Mouse (Mus musculus) heart, embryonic 14.5 days (tissue): ENCODE results near the gene Asb5. TPM values are rescaled to one million over a fixed set of nuclear protein-coding genes. Genes with fewer than 3 reads are reported as not detected.

ENCODE experiments used
- ATAC-seq: fragments of 200-750 bp; cut with Nextera tagmentation; 2 replicates; pipeline ENCODE4 v1.8.0; 2017; ENCODE audit warnings: low read depth, moderate TSS enrichment; ENCODE audit not compliant: insufficient number of reproducible peaks, insufficient read depth, low FRiP score
- H3K27ac ChIP-seq, 2 experiments: fragments of 200-500 bp in 1 of 2; fragments of 300-500 bp in 1 of 2; sonication (generic) in 1 of 2; replicated peaks in 1 of 2; 2 replicates each; pipeline ENCODE4 v1.5.1; 2012 to 2014; ENCODE audit warnings: low read depth in 2 of 2, low read length in 2 of 2, control low read depth in 1 of 2, mild to moderate bottlenecking in 1 of 2, mixed read lengths in 1 of 2; ENCODE audit not compliant: control insufficient read depth in 1 of 2, insufficient read depth in 1 of 2
- H3K27me3 ChIP-seq: fragments of 300-500 bp; sonication (generic); 2 replicates; pipeline ENCODE4 v1.6.1; 2014; ENCODE audit warnings: mild to moderate bottlenecking, low read length, control low read depth; ENCODE audit not compliant: control insufficient read depth, insufficient read depth
- H3K36me3 ChIP-seq: fragments of 300-500 bp; sonication (generic); 2 replicates; pipeline ENCODE4 v1.6.1; 2014; ENCODE audit warnings: mild to moderate bottlenecking, control low read depth, low read length, mixed read lengths; ENCODE audit not compliant: control insufficient read depth, insufficient read depth
- H3K4me1 ChIP-seq, 2 experiments: fragments of 200-500 bp in 1 of 2; fragments of 300-500 bp in 1 of 2; sonication (generic) in 1 of 2; 2 replicates each; pipeline ENCODE4 v1.6.1; 2012 to 2014; ENCODE audit warnings: low read length in 2 of 2, control low read depth in 1 of 2, mixed read lengths in 1 of 2; ENCODE audit not compliant: control insufficient read depth in 2 of 2, insufficient read depth in 2 of 2
- H3K4me2 ChIP-seq: fragments of 300-500 bp; sonication (generic); 2 replicates; pipeline ENCODE4 v1.6.1; 2014; ENCODE audit warnings: mild to moderate bottlenecking, low read length
- H3K4me3 ChIP-seq, 2 experiments: fragments of 200-500 bp in 1 of 2; fragments of 300-500 bp in 1 of 2; sonication (generic) in 1 of 2; 2 replicates each; pipeline ENCODE4 v1.5.1; 2012 to 2014; ENCODE audit warnings: low read length in 2 of 2, mild to moderate bottlenecking in 2 of 2, control low read depth in 1 of 2, low read depth in 1 of 2, moderate library complexity in 1 of 2; ENCODE audit not compliant: control insufficient read depth in 1 of 2, insufficient read depth in 1 of 2
- H3K9ac ChIP-seq: fragments of 300-500 bp; sonication (generic); 2 replicates; pipeline ENCODE4 v1.6.1; 2014; ENCODE audit warnings: mild to moderate bottlenecking, low read length
- H3K9me3 ChIP-seq: fragments of 300-500 bp; sonication (generic); 2 replicates; pipeline ENCODE4 v1.6.1; 2016; ENCODE audit warnings: low read length, control low read depth; ENCODE audit not compliant: control insufficient read depth
- WGBS: fragments of 180-500 bp; shearing (Covaris S2); extraction: QIAGEN DNeasy Blood & Tissue Kit; methylation state at CpG from one replicate; pipeline ENCODE4 v1.1.7; 2014; 5-methylcytosine and 5-hydroxymethylcytosine counted together
- polyA plus RNA-seq: library from polyadenylated mRNA; unstranded; fragments of >200 nt; fragmentation: Nextera tagmentation; extraction: Ambion mirVana; gene quantifications from 2 replicates; pipeline ENCODE4 v1.2.1, GENCODE M21; 2014

Asb5 gene
- 5.8 and 6.9 TPM in 2 replicates for polyA plus RNA-seq

DNA sequence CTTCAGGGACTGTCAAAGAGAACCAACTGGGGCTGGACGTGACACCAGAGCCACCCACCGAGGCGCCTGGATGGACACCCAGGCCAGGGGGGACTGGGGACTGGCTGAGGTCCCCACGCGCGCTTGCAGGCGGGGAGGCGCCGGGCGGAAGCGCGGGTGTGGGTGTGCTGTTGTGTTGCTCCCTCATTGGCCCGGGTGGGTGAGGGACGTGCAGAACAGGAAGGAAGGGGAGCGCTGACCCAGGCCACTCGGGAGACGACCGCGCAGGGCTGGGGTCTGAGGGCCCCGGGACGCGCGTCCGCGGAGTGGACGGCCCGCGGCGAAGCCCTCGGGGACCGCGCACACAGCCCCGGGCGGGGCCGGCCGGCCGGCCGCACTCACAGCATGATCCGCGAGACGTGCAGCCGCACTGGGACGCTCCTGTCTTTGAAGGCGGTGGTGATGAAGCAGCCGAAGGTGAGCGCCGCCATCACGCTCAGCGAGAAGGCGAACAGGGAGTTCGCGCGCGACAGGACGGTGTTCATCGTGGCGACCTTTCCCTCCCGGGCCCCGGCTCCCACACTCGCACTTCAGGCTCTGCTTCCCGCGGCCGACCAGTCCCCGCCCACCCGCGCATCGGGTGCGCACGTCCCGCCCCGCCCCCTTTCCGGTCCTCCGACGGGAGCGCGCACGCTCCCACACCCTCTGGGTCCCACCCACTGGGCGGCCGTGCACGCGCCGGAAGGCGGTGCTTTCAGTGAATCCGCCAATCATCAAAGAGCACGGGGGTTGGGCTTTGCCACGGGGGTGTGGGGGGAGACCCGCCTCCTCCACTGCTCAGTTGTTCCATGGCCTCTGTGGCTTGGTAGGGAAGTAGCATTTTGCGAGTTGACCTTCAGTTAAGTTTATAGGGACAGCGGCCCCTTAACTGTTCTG lies at the start of gene Asb5, which contains the start of gene Spcs3:
Asb5 (plus strand) TSS at position 199 of the 915 bp plus-strand sequence.
Spcs3 (minus strand) TSS at position 617 of the 915 bp plus-strand sequence.
- H3K27me3 ChIP-seq = no peaks in the 10 kb centered on the region
- H3K9me3 ChIP-seq = no peaks in the 10 kb centered on the region
- peak within 1 kb of the TSS; percentile 93 to 97 for H3K4me3 ChIP-seq
- WGBS = under 1% methylated on average over 83 of the region's 89 CpGs
- H3K36me3 ChIP-seq = peaks cover 18% of the 10 kb centered on the region
- peak within 1 kb of the TSS; percentile 69 for H3K4me2 ChIP-seq
- H3K4me1 ChIP-seq = peaks cover 0 to 9% of the 10 kb centered on the region in 2 experiments; a peak in 2 of 4 replicates
- H3K27ac ChIP-seq = peak within 1 kb of the TSS; percentile 88 to 90
- ATAC-seq = peak; percentile 97
- peak within 1 kb of the TSS; percentile 92 for H3K9ac ChIP-seq

DNA sequence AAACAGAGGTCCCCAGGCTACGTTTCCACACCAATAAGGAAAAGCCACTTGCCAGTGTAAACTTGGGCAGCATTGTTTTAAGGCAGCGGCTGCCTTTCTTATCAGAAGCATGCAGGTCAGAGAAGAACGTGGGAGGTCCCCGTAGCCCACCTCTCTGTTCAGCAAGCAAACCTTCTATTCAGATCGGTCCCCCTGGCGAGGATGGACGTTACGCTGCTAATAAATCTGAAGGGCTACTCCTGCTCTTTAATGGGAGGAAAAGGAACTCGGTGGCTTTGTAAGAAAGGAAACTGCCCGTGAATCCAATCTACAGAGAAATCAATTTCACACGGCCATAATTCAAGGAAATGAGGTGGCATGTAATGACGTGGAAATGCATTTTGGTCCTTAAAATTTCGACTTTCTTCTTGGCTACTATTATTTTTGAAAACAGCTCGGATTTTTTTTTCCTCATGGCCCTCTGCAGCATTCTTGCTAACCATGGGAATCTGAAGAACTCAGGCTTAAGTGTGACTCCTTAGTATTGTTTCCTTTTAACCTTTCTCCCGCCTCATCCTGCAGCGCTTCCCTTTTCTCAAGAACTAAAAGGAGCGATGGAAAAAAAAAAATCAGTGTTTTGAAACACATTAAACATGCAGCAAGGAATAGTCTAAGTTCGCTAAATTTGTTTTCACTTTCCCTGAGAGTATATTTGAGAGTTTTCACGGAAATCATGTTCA lies 42.7 kb upstream of the Asb5 start:
- Histone ChIP-seq H3K4me1 (no peaks in the 10 kb centered on the region), H3K9me3 (no peaks in the 10 kb centered on the region), H3K27ac (peak overlapping the region; percentile 16 to 49; a peak in 2 of 4 replicates), H3K27me3 (no peaks in the 10 kb centered on the region), H3K4me3 (peak overlapping the region; percentile 28 to 37), H3K9ac (0 out of 2 replicates have a peak overlapping the region, but pooled peaks have one; percentile 18), H3K36me3 (no peaks in the 10 kb centered on the region), H3K4me2 (peak overlapping the region; percentile 54)
- no peak; the same call in 1 of the 2 replicates for ATAC-seq
- 36% methylated on average over 19 of the region's 19 CpGs for WGBS

DNA sequence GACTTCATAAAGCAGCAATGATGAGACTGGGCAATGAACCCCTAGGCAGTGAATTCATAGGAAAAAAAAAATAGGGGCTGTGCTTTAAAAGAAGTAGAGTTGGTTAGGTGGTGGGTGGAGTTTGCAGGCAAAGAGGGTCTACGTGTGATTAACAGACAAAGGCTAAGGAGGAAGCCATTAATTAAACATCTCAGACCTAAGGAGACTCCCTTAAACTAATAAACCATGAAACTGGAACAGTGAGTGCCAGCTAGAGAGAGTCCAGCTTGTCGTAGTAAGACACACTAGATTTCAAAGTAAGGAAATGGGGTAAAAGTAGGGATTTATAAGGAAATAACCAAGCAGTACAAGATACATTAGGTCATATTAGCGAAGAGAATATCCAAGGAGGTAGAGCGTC lies 40.9 kb upstream of the Asb5 start:
- no peaks in the 10 kb centered on the region for H3K4me1 ChIP-seq
- no peak overlapping the region for H3K4me2 ChIP-seq
- H3K36me3 ChIP-seq = no peaks in the 10 kb centered on the region
- no peak overlapping the region for H3K9ac ChIP-seq
- H3K9me3 ChIP-seq = no peaks in the 10 kb centered on the region
- H3K27me3 ChIP-seq = no peaks in the 10 kb centered on the region
- H3K4me3 ChIP-seq = no peak overlapping the region
- 91% methylated on average over 4 of the region's 4 CpGs for WGBS
- no peak overlapping the region for H3K27ac ChIP-seq
- no peak for ATAC-seq

DNA sequence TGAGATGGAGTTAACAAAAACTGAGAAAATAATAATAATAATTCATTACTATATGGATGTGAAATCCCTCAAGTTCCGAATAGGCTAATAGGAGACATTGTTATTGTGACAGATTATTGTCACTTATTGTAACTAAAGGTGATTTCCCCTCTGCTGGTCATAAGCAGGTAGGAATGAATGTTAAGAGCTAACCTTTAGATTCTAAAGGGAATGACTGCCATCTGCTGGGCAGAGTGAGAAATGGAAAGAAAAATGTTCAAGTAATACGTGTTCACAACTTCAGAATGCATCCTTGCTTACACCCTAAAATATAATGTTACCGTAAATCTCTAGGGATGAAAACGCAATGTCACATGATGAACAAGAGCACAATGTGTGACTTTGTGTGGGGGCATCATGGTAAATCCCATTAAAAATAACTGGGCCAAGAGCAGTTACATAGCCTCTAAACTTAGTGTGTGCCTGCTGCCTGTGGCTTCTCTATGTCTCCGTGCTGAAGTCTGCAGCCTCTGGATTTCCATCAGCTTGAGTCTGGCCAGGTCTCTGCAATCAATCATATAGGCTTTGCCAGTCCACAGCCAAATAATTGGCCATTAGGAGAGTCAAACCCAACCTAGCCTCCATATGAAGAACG lies 38.2 kb upstream of the Asb5 start:
- WGBS = 21% methylated on average over 6 of the region's 6 CpGs
- Histone ChIP-seq H3K27me3 (no peaks in the 10 kb centered on the region), H3K4me2 (peak overlapping the region; percentile 21; the same call in 1 of the 2 replicates), H3K4me3 (no peak overlapping the region), H3K4me1 (no peaks in the 10 kb centered on the region), H3K36me3 (no peaks in the 10 kb centered on the region), H3K9me3 (no peaks in the 10 kb centered on the region), H3K27ac (no peak overlapping the region), H3K9ac (no peak overlapping the region)
- no peak for ATAC-seq

DNA sequence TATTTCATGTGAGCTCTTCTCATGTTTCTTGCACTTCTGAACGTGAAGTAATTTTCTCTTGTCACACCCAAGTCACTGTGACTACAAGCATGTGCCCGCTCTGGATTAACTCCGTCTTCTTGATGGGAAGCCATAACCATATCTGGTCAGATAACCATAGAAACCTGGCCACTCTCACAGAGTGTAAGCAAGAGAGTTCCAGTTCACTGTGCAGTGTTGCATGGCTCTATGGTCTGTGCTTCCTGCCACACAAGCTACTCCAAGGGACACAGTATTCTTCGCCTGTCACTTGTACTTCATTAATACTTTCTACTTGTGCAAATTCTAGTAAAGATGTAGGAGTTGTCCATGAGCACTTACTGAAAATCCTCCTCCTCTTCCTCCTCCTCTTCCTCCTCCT lies 37.4 kb upstream of the Asb5 start:
- 45% methylated on average over 4 of the region's 4 CpGs for WGBS
- H3K4me2 ChIP-seq = no peak overlapping the region
- H3K9me3 ChIP-seq = no peaks in the 10 kb centered on the region
- no peak overlapping the region for H3K4me3 ChIP-seq
- no peaks in the 10 kb centered on the region for H3K4me1 ChIP-seq
- no peaks in the 10 kb centered on the region for H3K27me3 ChIP-seq
- no peaks in the 10 kb centered on the region for H3K36me3 ChIP-seq
- H3K9ac ChIP-seq = no peak overlapping the region
- H3K27ac ChIP-seq = no peak overlapping the region
- ATAC-seq = no peak

DNA sequence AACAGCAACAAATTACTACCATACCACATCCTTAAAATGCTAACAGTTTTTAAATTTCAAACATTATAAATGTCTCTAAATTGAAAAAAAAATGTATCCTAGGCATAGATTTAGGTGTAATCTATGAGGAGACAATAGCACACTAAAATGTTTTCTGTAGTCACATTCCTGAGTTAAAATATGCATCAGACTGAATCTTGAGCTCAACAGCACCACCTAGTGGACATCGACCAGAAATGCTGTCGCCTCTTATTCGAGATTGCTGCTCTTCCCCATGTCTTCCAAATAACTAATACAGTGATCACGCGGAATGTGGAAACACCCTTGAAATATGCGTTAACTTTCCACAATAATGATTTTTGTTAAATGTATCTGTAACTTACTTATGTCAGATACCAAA lies 36.3 kb upstream of the Asb5 start:
- Histone ChIP-seq H3K4me2 (no peak overlapping the region), H3K4me1 (no peaks in the 10 kb centered on the region), H3K27ac (no peak overlapping the region), H3K36me3 (no peaks in the 10 kb centered on the region), H3K9ac (no peak overlapping the region), H3K9me3 (no peaks in the 10 kb centered on the region), H3K4me3 (no peak overlapping the region), H3K27me3 (no peaks in the 10 kb centered on the region)
- ATAC-seq = no peak
- WGBS = 12% methylated on average over 6 of the region's 6 CpGs

DNA sequence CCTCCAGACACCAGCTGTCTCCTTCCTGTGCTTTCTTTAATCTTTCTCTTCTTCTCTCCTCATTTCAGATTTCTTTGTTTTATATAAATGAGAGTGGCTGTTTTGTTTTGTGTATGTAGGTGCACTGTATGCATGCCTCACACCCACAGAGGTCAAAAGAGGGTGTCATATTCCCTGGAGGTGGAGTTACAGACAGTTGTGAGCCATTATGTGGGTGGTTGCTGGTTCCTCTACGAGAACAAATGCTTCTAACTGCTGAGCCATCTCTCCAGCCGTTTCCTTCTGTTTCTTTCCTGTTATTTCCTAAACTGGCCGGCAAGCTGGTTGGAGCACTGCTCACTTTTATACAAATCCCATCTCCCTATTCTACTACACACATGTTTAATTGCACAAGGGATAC lies 35.5 kb upstream of the Asb5 start:
- no peak overlapping the region for H3K4me2 ChIP-seq
- H3K9ac ChIP-seq = no peak overlapping the region
- H3K27ac ChIP-seq = no peak overlapping the region
- no peak for ATAC-seq
- H3K27me3 ChIP-seq = no peaks in the 10 kb centered on the region
- no peaks in the 10 kb centered on the region for H3K4me1 ChIP-seq
- no peaks in the 10 kb centered on the region for H3K36me3 ChIP-seq
- H3K9me3 ChIP-seq = no peaks in the 10 kb centered on the region
- no peak overlapping the region for H3K4me3 ChIP-seq
- 43% methylated on average over 3 of the region's 3 CpGs for WGBS
